Mouse (Mus musculus) lung, adult 2 months (tissue): ENCODE results near the gene Zbtb14.

Experiments used
- CTCF ChIP-seq: fragments of 200-500 bp; IDR thresholded peaks from 2 replicates; pipeline ENCODE4 v1.5.1; 2011; ENCODE audit warnings: mild to moderate bottlenecking, low read length, control low read depth; ENCODE audit not compliant: insufficient read depth
- POLR2A ChIP-seq: fragments of 200-500 bp; IDR thresholded peaks from 2 replicates; pipeline ENCODE4 v1.6.1; 2011; ENCODE audit warnings: low read depth, mild to moderate bottlenecking, control low read depth, low read length, borderline replicate concordance; ENCODE audit errors: extremely low read depth

DNA sequence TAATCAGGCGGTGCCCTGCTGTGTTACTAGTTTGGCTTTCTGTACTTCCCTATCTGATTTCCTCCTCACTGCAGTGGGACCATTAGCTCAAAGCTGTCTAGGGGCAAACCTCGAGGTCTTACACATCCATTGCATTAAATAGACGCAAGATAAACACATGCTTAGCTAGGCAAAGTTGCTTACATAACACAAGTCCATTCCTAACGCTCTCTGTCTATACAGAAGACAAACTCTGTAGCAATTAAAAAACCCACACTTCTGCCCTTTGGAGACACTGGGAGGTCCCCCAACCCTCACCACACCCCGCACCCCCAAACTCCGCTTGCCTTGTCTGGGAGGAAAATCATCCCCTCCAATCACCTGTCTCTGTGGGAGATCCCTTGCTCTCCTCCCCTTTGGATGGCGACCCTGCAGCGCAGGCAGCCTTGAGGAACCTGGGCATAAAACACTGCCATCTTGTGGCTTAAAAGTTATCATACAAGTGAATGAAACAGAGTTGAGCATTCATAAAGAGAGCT, 33.8 kb upstream of the Zbtb14 start:
- TF ChIP-seq CTCF (peak; percentile 43), POLR2A (no peak)
